Mouse (Mus musculus) gastrocnemius, adult 2 months (tissue): ENCODE measurements around the gene Tnf. TPM values are rescaled to one million over a fixed set of nuclear protein-coding genes. Genes with fewer than 3 reads are reported as not detected.

Source experiments
- DNase-seq: peaks from one replicate; pipeline ENCODE4 v3.0.0; 2022
- H3K27ac ChIP-seq: fragments of 200-600 bp; 2 replicates; pipeline ENCODE4 v1.8.1; 2022; ENCODE audit warnings: mild to moderate bottlenecking
- H3K4me3 ChIP-seq: fragments of 200-600 bp; 2 replicates; pipeline ENCODE4 v1.8.1; 2022; ENCODE audit warnings: mild to moderate bottlenecking, moderate library complexity
- CTCF ChIP-seq: fragments of 200-600 bp; IDR thresholded peaks from 2 replicates; pipeline ENCODE4 v1.8.1; 2022; ENCODE audit warnings: antibody characterized with exemption, mild to moderate bottlenecking, moderate library complexity
- intact Hi-C: fragments of 180-260 bp; cut with DNase I; formaldehyde crosslinking; loops from one replicate; pipeline ENCODE4 v1.15.1; 2025
- long read RNA-seq, 2 experiments: library from polyadenylated mRNA; stranded (forward); transcript quantifications; one replicate each; pipeline ENCODE4 v2.0.0; 2021
- total RNA-seq, 2 experiments: library from RNA; stranded (reverse); gene quantifications; 2 replicates each; pipeline ENCODE4 v1.2.3; 2021

Gene Tnf
- total RNA-seq, result not detected
- long read RNA-seq, experiment 1, result 0 reads
- long read RNA-seq, experiment 2, result 0 reads

- TF ChIP-seq CTCF, result no peak
- DNase-seq, result peak; percentile 69
- peak within 1 kb of the TSS; percentile 61 for H3K4me3 ChIP-seq
- intact Hi-C loops, result no loop called here
- H3K27ac ChIP-seq, result peak within 1 kb of the TSS; percentile 50
Measured at GRCm38 (mm10) chr17:35201787-35202186, at the start of gene Tnf. TSS of gene Tnf (minus strand) at chr17:35202007.

GRCm38 (mm10) chr17:35251162-35251719 is 49.4 kb upstream of the Tnf start:
- DNase-seq, result no peak
- intact Hi-C loops, result no loop called here
- no peak for TF ChIP-seq CTCF
- Histone ChIP-seq H3K27ac (no peak overlapping the region), H3K4me3 (no peak overlapping the region)

GRCm38 (mm10) chr17:35250348-35251120 is 48.7 kb upstream of the Tnf start:
- Histone ChIP-seq H3K27ac (no peak overlapping the region), H3K4me3 (no peak overlapping the region)
- TF ChIP-seq CTCF, result no peak
- intact Hi-C loops, result no loop called here
- no peak for DNase-seq

- Histone ChIP-seq H3K4me3 (no peak overlapping the region), H3K27ac (no peak overlapping the region)
- intact Hi-C loops, result no loop called here
- TF ChIP-seq CTCF, result no peak
- DNase-seq, result no peak
Measured at GRCm38 (mm10) chr17:35249451-35250197, 47.8 kb upstream of the Tnf start.

- Histone ChIP-seq H3K27ac (no peak overlapping the region), H3K4me3 (no peak overlapping the region)
- TF ChIP-seq CTCF, result no peak
- intact Hi-C loops, result no loop called here
- DNase-seq, result no peak
Measured at GRCm38 (mm10) chr17:35248986-35249385, 47.2 kb upstream of the Tnf start.

GRCm38 (mm10) chr17:35247144-35247543 is 45.3 kb upstream of the Tnf start:
- H3K27ac ChIP-seq, result no peak overlapping the region
- no peak for DNase-seq
- no peak for TF ChIP-seq CTCF
- H3K4me3 ChIP-seq, result no peak overlapping the region
- intact Hi-C loops, result no loop called here

GRCm38 (mm10) chr17:35245731-35246623 is 44.2 kb upstream of the Tnf start:
- H3K27ac ChIP-seq, result 0 out of 2 replicates have a peak overlapping the region, but pooled peaks have one; percentile 13
- peak; percentile 47 for TF ChIP-seq CTCF
- intact Hi-C loops, result no loop called here
- DNase-seq, result no peak
- no peak overlapping the region for H3K4me3 ChIP-seq

- no peak for TF ChIP-seq CTCF
- Histone ChIP-seq H3K27ac (0 out of 2 replicates have a peak overlapping the region, but pooled peaks have one; percentile 13), H3K4me3 (peak overlapping the region; percentile 31; the same call in 1 of the 2 replicates)
- intact Hi-C loops, result loop anchor here (5.0 kb wide), 1 partner anchor 348 kb away; the partner anchor contains the start of genes C2 and Ehmt2
- DNase-seq, result no peak
Measured at GRCm38 (mm10) chr17:35244999-35245398, 43.2 kb upstream of the Tnf start.

GRCm38 (mm10) chr17:35243086-35243485 is 41.3 kb upstream of the Tnf start:
- intact Hi-C loops, result loop anchor here (2.0 to 5.0 kb wide), 2 partner anchors 346 to 656 kb away; partner anchors contain the start of genes C2 and Ehmt2
- peak; percentile 70 for DNase-seq
- H3K4me3 ChIP-seq, result peak overlapping the region; percentile 98
- peak overlapping the region; percentile 98 for H3K27ac ChIP-seq
- TF ChIP-seq CTCF, result no peak

- H3K4me3 ChIP-seq, result peak overlapping the region; percentile 98
- no peak for TF ChIP-seq CTCF
- intact Hi-C loops, result loop anchor here (2.0 to 5.0 kb wide), 2 partner anchors 345 to 655 kb away; partner anchors contain the start of genes C2 and Ehmt2
- DNase-seq, result peak; percentile 83
- H3K27ac ChIP-seq, result peak overlapping the region; percentile 98
Measured at GRCm38 (mm10) chr17:35242015-35242941, 40.5 kb upstream of the Tnf start.
